Mouse (Mus musculus): ENCODE measurements around the gene Bckdha. TPM values are rescaled to one million over a fixed set of nuclear protein-coding genes. Genes with fewer than 3 reads are reported as not detected.

Gene Bckdha
- 54.1 and 54.4 TPM in 2 replicates for polyA plus RNA-seq (2015; fragmentation: Nextera tagmentation; extraction: Ambion mirVana)

DNA sequence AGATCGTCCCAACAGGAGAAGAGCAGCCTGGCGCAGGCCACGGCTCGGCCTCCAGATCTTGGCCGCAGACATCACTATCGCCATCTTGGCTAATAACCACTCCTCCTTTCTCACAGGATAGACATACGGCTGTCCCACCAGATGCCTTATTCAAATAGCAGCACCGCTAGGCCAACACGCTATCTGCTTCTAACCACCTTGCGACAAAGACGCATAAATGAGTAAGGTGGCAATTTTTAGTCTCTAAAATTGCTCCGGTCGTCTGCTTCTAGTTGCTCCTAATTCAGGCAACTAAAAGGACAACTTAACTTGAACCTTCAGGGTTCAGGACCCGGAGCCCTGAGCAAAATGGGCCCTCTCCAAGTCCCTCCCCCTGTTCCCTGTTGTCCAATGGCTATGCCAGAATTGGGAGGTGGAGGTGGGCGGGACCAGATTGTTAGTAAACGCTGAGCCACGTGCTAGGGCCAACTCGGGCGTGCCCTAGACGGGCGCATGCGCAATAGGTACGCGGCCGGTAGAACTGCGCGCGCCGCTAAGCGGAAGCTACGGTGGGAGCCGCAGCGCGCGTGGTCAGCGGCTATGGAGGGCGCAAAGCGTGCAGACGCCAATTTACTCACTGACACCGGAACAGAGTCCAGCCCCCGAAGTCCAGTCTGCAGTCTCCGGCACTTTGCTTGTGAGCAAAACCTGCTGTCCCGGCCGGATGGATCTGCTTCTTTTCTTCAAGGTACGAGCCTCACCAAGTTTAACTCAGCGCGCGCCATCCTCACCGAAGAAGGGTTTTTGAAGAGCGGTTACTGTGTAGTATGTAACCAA, at the start of gene Bckdha, which contains the start of gene Exosc5:
Bckdha (minus strand) TSS at position 325 of the 816 bp plus-strand sequence.
Exosc5 (plus strand) TSS at position 508 of the 816 bp plus-strand sequence.
- Histone ChIP-seq H3K4me2 (ENCODE audit: low read depth, low read length) (peak within 1 kb of the TSS; percentile 79), H3K4me3 (replicated peaks; ENCODE audit: low read length) (peak within 1 kb of the TSS; percentile 74), H3K27ac (ENCODE audit: low read length) (peak within 1 kb of the TSS; percentile 87), H3K9me3 (replicated peaks; ENCODE audit: control insufficient read depth, low read length) (no peaks in the 10 kb centered on the region), H3K27me3 (ENCODE audit: control insufficient read depth, insufficient read depth, low read length) (no peaks in the 10 kb centered on the region), H3K9ac (ENCODE audit: low read length) (peak within 1 kb of the TSS; percentile 81), H3K4me1 (ENCODE audit: control insufficient read depth, insufficient read depth, low read length) (peaks cover 15% of the 10 kb centered on the region; the same call in 1 of the 2 replicates), H3K36me3 (ENCODE audit: control insufficient read depth, insufficient read depth, low read length) (no peaks in the 10 kb centered on the region)
- ATAC-seq (ENCODE audit: insufficient read depth, low FRiP score), result peak; percentile 99
- under 1% methylated on average over 50 of the region's 50 CpGs for WGBS

DNA sequence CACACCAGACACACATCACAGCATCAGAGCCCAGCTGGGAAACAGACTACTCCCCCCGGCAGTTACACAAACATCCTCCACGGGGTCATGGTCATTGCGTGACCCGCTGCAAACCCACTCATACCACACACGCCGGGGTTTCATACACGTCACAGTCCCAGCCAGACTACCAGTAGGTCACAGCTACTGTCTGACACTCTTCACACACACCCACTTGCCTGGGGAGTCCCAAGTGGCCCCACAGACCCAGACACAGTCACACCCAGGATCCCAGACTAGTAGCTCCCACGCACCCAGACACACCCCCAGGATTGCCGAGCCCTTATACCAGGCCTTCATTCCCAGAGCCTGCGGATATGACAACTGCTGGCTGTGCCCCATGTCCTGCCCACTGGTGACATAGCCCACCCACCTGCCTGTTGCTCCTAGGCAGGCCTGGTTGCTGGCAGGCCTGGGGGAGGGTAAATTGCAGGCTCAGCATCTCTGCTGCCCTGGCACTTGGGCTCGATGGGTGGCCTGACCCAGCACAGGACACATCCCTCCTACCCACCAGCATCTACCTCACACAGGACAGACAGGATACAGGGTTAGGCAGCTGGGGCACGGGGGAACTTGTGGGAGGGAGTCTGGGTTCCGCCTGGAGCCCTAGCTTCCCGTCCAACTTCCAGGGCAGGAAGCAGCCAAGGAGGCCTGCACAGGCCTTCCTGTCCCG, 49.0 kb upstream of the Bckdha start:
- Histone ChIP-seq H3K4me2 (ENCODE audit: low read depth, low read length) (peak overlapping the region; percentile 11; the same call in 1 of the 2 replicates), H3K4me3 (replicated peaks; ENCODE audit: low read length) (no peak overlapping the region), H3K4me1 (ENCODE audit: control insufficient read depth, insufficient read depth, low read length) (peaks cover 55% of the 10 kb centered on the region), H3K9me3 (replicated peaks; ENCODE audit: control insufficient read depth, low read length) (no peaks in the 10 kb centered on the region), H3K9ac (ENCODE audit: low read length) (peak overlapping the region; percentile 41), H3K27ac (ENCODE audit: low read length) (peak overlapping the region; percentile 53), H3K27me3 (ENCODE audit: control insufficient read depth, insufficient read depth, low read length) (no peaks in the 10 kb centered on the region), H3K36me3 (ENCODE audit: control insufficient read depth, insufficient read depth, low read length) (peaks cover 1% of the 10 kb centered on the region)
- peak; percentile 4; the same call in 1 of the 2 replicates for ATAC-seq (ENCODE audit: insufficient read depth, low FRiP score)
- WGBS, result 37% methylated on average over 15 of the region's 15 CpGs

DNA sequence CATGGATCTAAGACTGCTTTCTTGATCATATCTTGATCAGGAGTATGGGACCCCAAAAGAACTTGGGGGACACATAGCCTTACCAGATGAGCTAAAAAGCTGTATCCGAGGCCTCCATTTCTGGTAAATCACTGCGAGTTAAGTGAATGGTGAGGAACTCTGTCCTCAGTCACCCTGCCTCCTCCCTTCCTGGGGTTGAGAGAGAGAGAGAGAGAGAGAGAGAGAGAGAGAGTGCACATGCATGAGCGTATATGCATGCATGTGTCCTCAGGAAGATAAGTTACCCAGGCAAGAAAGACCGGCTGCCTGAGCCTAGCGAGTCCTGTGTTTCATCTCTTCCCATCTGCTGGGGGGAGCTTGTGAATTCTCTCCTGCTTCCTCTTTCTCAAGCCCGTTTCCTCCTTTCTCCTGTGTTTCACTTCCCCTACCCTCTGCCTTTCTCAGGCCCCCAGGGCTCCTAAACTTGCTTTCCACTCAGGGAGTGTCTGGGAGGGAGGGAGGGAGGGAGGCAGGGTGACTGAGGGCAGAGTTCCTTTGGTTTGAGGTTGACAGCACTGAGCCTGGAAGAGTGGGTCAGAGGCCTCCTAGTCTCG, 47.9 kb upstream of the Bckdha start:
- no peaks in the 10 kb centered on the region for H3K36me3 ChIP-seq (ENCODE audit: control insufficient read depth, insufficient read depth, low read length)
- peaks cover 46% of the 10 kb centered on the region for H3K4me1 ChIP-seq (ENCODE audit: control insufficient read depth, insufficient read depth, low read length)
- no peak for ATAC-seq (ENCODE audit: insufficient read depth, low FRiP score)
- H3K4me2 ChIP-seq (ENCODE audit: low read depth, low read length), result no peak overlapping the region; the same call in 1 of the 2 replicates
- peak overlapping the region; percentile 33; the same call in 1 of the 2 replicates for H3K9ac ChIP-seq (ENCODE audit: low read length)
- no peaks in the 10 kb centered on the region for H3K9me3 ChIP-seq (replicated peaks; ENCODE audit: control insufficient read depth, low read length)
- H3K27me3 ChIP-seq (ENCODE audit: control insufficient read depth, insufficient read depth, low read length), result no peaks in the 10 kb centered on the region
- H3K27ac ChIP-seq (ENCODE audit: low read length), result peak overlapping the region; percentile 53
- H3K4me3 ChIP-seq (replicated peaks; ENCODE audit: low read length), result no peak overlapping the region
- WGBS, result 39% methylated on average over 7 of the region's 7 CpGs

DNA sequence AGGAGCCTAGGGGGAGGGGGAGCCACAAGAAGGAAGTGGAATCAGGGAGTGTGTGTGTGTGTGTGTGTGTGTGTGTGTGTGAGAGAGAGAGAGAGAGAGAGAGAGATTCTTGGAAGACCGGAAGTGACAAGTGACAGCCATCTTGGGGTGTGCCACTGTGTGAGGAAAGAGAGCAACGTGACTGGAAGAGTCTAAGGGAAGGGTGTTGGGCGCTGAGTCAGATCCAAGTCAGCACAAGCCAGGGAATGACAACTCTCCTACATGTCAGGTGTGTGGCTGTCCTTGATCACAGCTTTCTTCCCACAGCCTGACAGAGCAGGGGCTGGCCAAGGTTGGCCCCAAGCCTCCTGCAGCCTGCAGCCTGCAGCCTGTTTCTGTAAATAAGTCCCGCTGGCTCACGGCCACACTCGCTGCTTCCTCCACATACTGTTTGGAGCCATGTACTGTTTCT, 47.0 kb upstream of the Bckdha start:
- 44% methylated on average over 6 of the region's 6 CpGs for WGBS
- Histone ChIP-seq H3K9ac (ENCODE audit: low read length) (peak overlapping the region; percentile 50; the same call in 1 of the 2 replicates), H3K4me3 (replicated peaks; ENCODE audit: low read length) (no peak overlapping the region), H3K36me3 (ENCODE audit: control insufficient read depth, insufficient read depth, low read length) (no peaks in the 10 kb centered on the region), H3K9me3 (replicated peaks; ENCODE audit: control insufficient read depth, low read length) (no peaks in the 10 kb centered on the region), H3K4me1 (ENCODE audit: control insufficient read depth, insufficient read depth, low read length) (peaks cover 44% of the 10 kb centered on the region), H3K27ac (ENCODE audit: low read length) (peak overlapping the region; percentile 53), H3K4me2 (ENCODE audit: low read depth, low read length) (no peak overlapping the region; the same call in 1 of the 2 replicates), H3K27me3 (ENCODE audit: control insufficient read depth, insufficient read depth, low read length) (no peaks in the 10 kb centered on the region)
- ATAC-seq (ENCODE audit: insufficient read depth, low FRiP score), result peak; percentile 31; the same call in 1 of the 2 replicates

DNA sequence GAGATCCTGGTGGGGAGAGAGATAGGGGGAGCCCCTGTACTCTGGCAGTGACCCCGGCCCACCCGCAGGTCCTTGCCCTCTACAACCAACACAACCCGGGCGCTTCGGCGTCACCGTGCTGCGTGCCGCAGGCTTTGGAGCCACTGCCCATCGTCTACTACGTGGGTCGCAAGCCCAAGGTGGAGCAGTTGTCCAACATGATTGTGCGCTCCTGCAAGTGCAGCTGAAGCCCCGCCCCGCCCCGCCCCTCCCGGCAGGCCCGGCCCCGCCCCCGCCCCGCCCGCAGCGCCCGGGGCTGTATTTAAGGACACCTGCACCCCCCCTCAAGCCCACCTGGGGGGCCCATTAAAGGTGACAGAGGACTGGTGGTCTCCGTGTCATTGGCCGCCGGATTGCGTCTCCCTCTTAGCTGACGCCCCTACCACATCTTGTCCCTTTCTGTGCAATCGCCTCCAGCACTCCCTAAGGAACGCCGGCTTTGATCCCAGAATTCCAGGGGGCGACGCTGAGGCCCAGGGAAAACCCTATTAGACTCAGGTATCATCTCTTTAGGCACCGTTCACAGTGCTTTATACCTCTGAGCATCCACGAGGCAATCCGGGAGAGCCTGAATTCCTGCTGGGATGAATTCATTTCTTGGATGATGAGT, 46.1 kb upstream of the Bckdha start:
- peak overlapping the region; percentile 54 for H3K4me2 ChIP-seq (ENCODE audit: low read depth, low read length)
- no peak overlapping the region for H3K27ac ChIP-seq (ENCODE audit: low read length)
- ATAC-seq (ENCODE audit: insufficient read depth, low FRiP score), result peak; percentile 19; the same call in 1 of the 2 replicates
- H3K36me3 ChIP-seq (ENCODE audit: control insufficient read depth, insufficient read depth, low read length), result no peaks in the 10 kb centered on the region
- no peaks in the 10 kb centered on the region for H3K27me3 ChIP-seq (ENCODE audit: control insufficient read depth, insufficient read depth, low read length)
- H3K9me3 ChIP-seq (replicated peaks; ENCODE audit: control insufficient read depth, low read length), result no peaks in the 10 kb centered on the region
- peaks cover 37% of the 10 kb centered on the region for H3K4me1 ChIP-seq (ENCODE audit: control insufficient read depth, insufficient read depth, low read length)
- 15% methylated on average over 37 of the region's 37 CpGs for WGBS
- peak overlapping the region; percentile 20 for H3K4me3 ChIP-seq (replicated peaks; ENCODE audit: low read length)
- no peak overlapping the region for H3K9ac ChIP-seq (ENCODE audit: low read length)

DNA sequence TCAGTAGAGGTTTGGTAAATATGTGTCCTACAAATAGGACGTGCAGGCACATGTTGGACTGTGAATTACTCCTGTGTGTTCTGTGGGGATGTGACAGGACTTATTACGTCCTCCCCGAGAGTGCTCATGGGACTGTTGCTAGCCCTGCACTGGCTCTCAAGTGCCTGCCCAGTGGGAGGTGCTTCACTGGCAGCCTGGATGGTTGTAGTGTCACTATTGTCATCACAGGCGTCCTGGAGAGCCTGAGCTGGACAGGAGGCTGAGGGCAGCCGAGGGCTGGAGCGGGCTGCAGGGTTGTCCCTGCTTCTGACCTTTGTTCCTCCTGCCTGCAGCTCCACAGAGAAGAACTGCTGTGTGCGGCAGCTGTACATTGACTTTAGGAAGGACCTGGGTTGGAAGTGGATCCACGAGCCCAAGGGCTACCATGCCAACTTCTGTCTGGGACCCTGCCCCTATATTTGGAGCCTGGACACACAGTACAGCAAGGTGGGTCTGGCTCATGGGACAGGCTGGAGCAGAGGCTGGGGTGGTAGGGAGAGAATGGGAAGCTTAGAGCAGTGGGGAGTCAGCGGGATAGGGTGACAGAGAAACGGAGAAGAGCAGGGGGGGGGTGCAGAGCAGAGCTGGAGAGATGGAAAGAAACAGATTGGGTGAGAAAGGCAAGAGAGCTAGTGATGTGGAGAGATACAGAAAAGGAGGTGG, 45.2 kb upstream of the Bckdha start:
- Histone ChIP-seq H3K4me2 (ENCODE audit: low read depth, low read length) (no peak overlapping the region), H3K9ac (ENCODE audit: low read length) (no peak overlapping the region), H3K9me3 (replicated peaks; ENCODE audit: control insufficient read depth, low read length) (no peaks in the 10 kb centered on the region), H3K4me3 (replicated peaks; ENCODE audit: low read length) (no peak overlapping the region), H3K36me3 (ENCODE audit: control insufficient read depth, insufficient read depth, low read length) (no peaks in the 10 kb centered on the region), H3K27me3 (ENCODE audit: control insufficient read depth, insufficient read depth, low read length) (no peaks in the 10 kb centered on the region), H3K27ac (ENCODE audit: low read length) (no peak overlapping the region), H3K4me1 (ENCODE audit: control insufficient read depth, insufficient read depth, low read length) (peaks cover 37% of the 10 kb centered on the region)
- 39% methylated on average over 10 of the region's 10 CpGs for WGBS
- ATAC-seq (ENCODE audit: insufficient read depth, low FRiP score), result no peak

DNA sequence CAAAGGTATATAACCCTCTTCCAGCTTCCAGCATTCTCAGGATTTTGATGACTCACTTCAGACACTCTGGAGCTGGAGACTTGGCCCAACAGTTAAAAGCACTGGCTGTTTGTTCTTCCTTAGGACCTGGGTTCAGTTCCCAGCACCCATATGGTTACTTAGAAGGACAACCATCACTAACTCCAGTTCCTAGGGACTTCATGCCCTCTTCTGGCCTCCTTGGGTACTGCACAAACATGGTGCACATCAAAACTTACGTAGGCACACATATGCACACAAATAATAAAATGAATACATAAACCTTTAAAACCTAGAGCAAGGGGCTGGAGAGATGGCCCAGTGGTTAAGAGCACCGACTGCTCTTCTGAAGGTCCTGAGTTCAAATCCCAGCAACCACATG, 43.6 kb upstream of the Bckdha start:
- Histone ChIP-seq H3K9me3 (replicated peaks; ENCODE audit: control insufficient read depth, low read length) (no peaks in the 10 kb centered on the region), H3K4me3 (replicated peaks; ENCODE audit: low read length) (no peak overlapping the region), H3K27me3 (ENCODE audit: control insufficient read depth, insufficient read depth, low read length) (no peaks in the 10 kb centered on the region), H3K4me2 (ENCODE audit: low read depth, low read length) (no peak overlapping the region), H3K4me1 (ENCODE audit: control insufficient read depth, insufficient read depth, low read length) (peaks cover 30% of the 10 kb centered on the region), H3K36me3 (ENCODE audit: control insufficient read depth, insufficient read depth, low read length) (no peaks in the 10 kb centered on the region), H3K27ac (ENCODE audit: low read length) (no peak overlapping the region), H3K9ac (ENCODE audit: low read length) (no peak overlapping the region)
- WGBS, result 96% methylated on average over 2 of the region's 2 CpGs
- ATAC-seq (ENCODE audit: insufficient read depth, low FRiP score), result no peak

DNA sequence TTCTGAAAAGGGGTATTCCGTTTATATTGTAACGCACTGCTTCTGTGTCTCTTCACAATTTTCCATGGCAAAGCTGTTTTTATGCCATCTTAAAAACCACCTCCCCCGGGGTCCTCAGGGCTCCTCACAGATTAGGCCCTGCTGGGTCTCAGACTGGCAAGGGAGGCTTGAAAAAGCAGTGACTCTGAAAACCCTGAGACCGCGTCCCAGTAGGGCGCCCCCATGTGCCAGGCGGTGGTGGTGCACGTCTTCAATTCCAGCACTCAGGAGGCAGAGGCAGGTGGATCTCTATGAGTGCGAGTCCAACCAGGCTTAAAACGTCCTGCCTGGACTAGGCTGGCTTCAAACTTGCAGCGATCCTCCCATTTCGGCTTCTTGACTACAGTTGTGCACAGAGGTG, 42.0 kb upstream of the Bckdha start:
- H3K4me1 ChIP-seq (ENCODE audit: control insufficient read depth, insufficient read depth, low read length), result peaks cover 13% of the 10 kb centered on the region
- no peaks in the 10 kb centered on the region for H3K36me3 ChIP-seq (ENCODE audit: control insufficient read depth, insufficient read depth, low read length)
- no peak overlapping the region for H3K27ac ChIP-seq (ENCODE audit: low read length)
- H3K9me3 ChIP-seq (replicated peaks; ENCODE audit: control insufficient read depth, low read length), result no peaks in the 10 kb centered on the region
- ATAC-seq (ENCODE audit: insufficient read depth, low FRiP score), result no peak
- WGBS, result 74% methylated on average over 12 of the region's 12 CpGs
- no peaks in the 10 kb centered on the region for H3K27me3 ChIP-seq (ENCODE audit: control insufficient read depth, insufficient read depth, low read length)
- no peak overlapping the region for H3K4me3 ChIP-seq (replicated peaks; ENCODE audit: low read length)
- no peak overlapping the region for H3K4me2 ChIP-seq (ENCODE audit: low read depth, low read length)
- no peak overlapping the region for H3K9ac ChIP-seq (ENCODE audit: low read length)

Data from stomach, embryonic 16.5 days (tissue).